Mouse (Mus musculus): ENCODE results near the gene Orc1. TPM values are rescaled to one million over a fixed set of nuclear protein-coding genes. Genes with fewer than 3 reads are reported as not detected.

The Orc1 gene
- polyA plus RNA-seq, 1 experiment from 2014 or later: 4.1 TPM

- peak overlapping the region; percentile 92 for H3K27ac ChIP-seq
- WGBS: 1% methylated on average over 10 of the region's 10 CpGs
- H3K36me3 ChIP-seq: peaks cover 3% of the 10 kb centered on the region
- no peaks in the 10 kb centered on the region for H3K9me3 ChIP-seq
- H3K9ac ChIP-seq (replicated peaks): peak overlapping the region; percentile 91
- peak overlapping the region; percentile 83 for H3K4me2 ChIP-seq (replicated peaks)
- H3K27me3 ChIP-seq: no peaks in the 10 kb centered on the region
- peaks cover 18% of the 10 kb centered on the region for H3K4me1 ChIP-seq (replicated peaks)
- H3K4me3 ChIP-seq (replicated peaks): peak overlapping the region; percentile 77
- peak; percentile 72 for ATAC-seq
Observed at GRCm38 (mm10) chr4:108619165-108619564, 39.9 kb downstream of the Orc1 start.

GRCm38 (mm10) chr4:108619587-108620341, 40.5 kb downstream of the Orc1 start, which contains the start of gene Cc2d1b:
Cc2d1b (plus strand) TSS chr4:108619940.
- Histone ChIP-seq H3K4me3 (replicated peaks) (peak within 1 kb of the TSS; percentile 77), H3K4me2 (replicated peaks) (peak within 1 kb of the TSS; percentile 83), H3K27ac (peak within 1 kb of the TSS; percentile 92), H3K4me1 (replicated peaks) (peaks cover 18% of the 10 kb centered on the region), H3K36me3 (peaks cover 9% of the 10 kb centered on the region), H3K9me3 (no peaks in the 10 kb centered on the region), H3K27me3 (no peaks in the 10 kb centered on the region), H3K9ac (replicated peaks) (peak within 1 kb of the TSS; percentile 91)
- ATAC-seq: peak; percentile 93
- under 1% methylated on average over 82 of the region's 86 CpGs for WGBS

- WGBS: 16% methylated on average over 8 of the region's 8 CpGs
- no peaks in the 10 kb centered on the region for H3K27me3 ChIP-seq
- peak; percentile 10 for ATAC-seq
- H3K4me1 ChIP-seq (replicated peaks): peaks cover 18% of the 10 kb centered on the region
- peak overlapping the region; percentile 77 for H3K4me3 ChIP-seq (replicated peaks)
- peak overlapping the region; percentile 83 for H3K4me2 ChIP-seq (replicated peaks)
- peak overlapping the region; percentile 91 for H3K9ac ChIP-seq (replicated peaks)
- no peaks in the 10 kb centered on the region for H3K9me3 ChIP-seq
- H3K36me3 ChIP-seq: peaks cover 17% of the 10 kb centered on the region
- peak overlapping the region; percentile 92 for H3K27ac ChIP-seq
Observed at GRCm38 (mm10) chr4:108620536-108620935, 41.3 kb downstream of the Orc1 start.

GRCm38 (mm10) chr4:108621504-108621903, 42.3 kb downstream of the Orc1 start:
- H3K27me3 ChIP-seq: no peaks in the 10 kb centered on the region
- no peaks in the 10 kb centered on the region for H3K9me3 ChIP-seq
- peaks cover 18% of the 10 kb centered on the region for H3K4me1 ChIP-seq (replicated peaks)
- no peak overlapping the region for H3K4me3 ChIP-seq (replicated peaks)
- H3K36me3 ChIP-seq: peaks cover 27% of the 10 kb centered on the region
- H3K27ac ChIP-seq: no peak overlapping the region
- ATAC-seq: no peak
- 98% methylated on average over 6 of the region's 6 CpGs for WGBS
- 0 out of 2 replicates have a peak overlapping the region, but pooled peaks have one; percentile 83 for H3K4me2 ChIP-seq (replicated peaks)
- no peak overlapping the region for H3K9ac ChIP-seq (replicated peaks)

- ATAC-seq: no peak
- Histone ChIP-seq H3K4me1 (replicated peaks) (no peaks in the 10 kb centered on the region), H3K9me3 (no peaks in the 10 kb centered on the region), H3K27ac (no peak overlapping the region), H3K36me3 (peaks cover 82% of the 10 kb centered on the region), H3K9ac (replicated peaks) (no peak overlapping the region), H3K4me2 (replicated peaks) (no peak overlapping the region), H3K4me3 (replicated peaks) (no peak overlapping the region), H3K27me3 (no peaks in the 10 kb centered on the region)
- 93% methylated on average over 5 of the region's 5 CpGs for WGBS
Observed at GRCm38 (mm10) chr4:108627066-108627465, 47.8 kb downstream of the Orc1 start.

GRCm38 (mm10) chr4:108629363-108629880, 50.2 kb downstream of the Orc1 start:
- Histone ChIP-seq H3K4me2 (replicated peaks) (no peak overlapping the region), H3K9ac (replicated peaks) (no peak overlapping the region), H3K4me3 (replicated peaks) (no peak overlapping the region), H3K27me3 (no peaks in the 10 kb centered on the region), H3K9me3 (no peaks in the 10 kb centered on the region), H3K36me3 (peaks cover 97% of the 10 kb centered on the region), H3K27ac (no peak overlapping the region), H3K4me1 (replicated peaks) (no peaks in the 10 kb centered on the region)
- WGBS: 89% methylated on average over 7 of the region's 7 CpGs
- no peak for ATAC-seq

GRCm38 (mm10) chr4:108630096-108630495, 50.9 kb downstream of the Orc1 start:
- Histone ChIP-seq H3K4me2 (replicated peaks) (no peak overlapping the region), H3K27me3 (no peaks in the 10 kb centered on the region), H3K27ac (no peak overlapping the region), H3K4me1 (replicated peaks) (no peaks in the 10 kb centered on the region), H3K36me3 (peaks cover 95% of the 10 kb centered on the region), H3K4me3 (replicated peaks) (no peak overlapping the region), H3K9ac (replicated peaks) (no peak overlapping the region), H3K9me3 (no peaks in the 10 kb centered on the region)
- ATAC-seq: no peak
- 95% methylated on average over 9 of the region's 9 CpGs for WGBS

- WGBS: 94% methylated on average over 4 of the region's 4 CpGs
- H3K4me1 ChIP-seq (replicated peaks): no peaks in the 10 kb centered on the region
- no peak overlapping the region for H3K4me3 ChIP-seq (replicated peaks)
- H3K27me3 ChIP-seq: no peaks in the 10 kb centered on the region
- H3K9ac ChIP-seq (replicated peaks): no peak overlapping the region
- no peaks in the 10 kb centered on the region for H3K9me3 ChIP-seq
- no peak for ATAC-seq
- no peak overlapping the region for H3K4me2 ChIP-seq (replicated peaks)
- no peak overlapping the region for H3K27ac ChIP-seq
- H3K36me3 ChIP-seq: peaks cover 90% of the 10 kb centered on the region
Observed at GRCm38 (mm10) chr4:108631616-108632015, 52.4 kb downstream of the Orc1 start.

- no peak for ATAC-seq
- H3K4me2 ChIP-seq (replicated peaks): no peak overlapping the region
- H3K27me3 ChIP-seq: no peaks in the 10 kb centered on the region
- H3K4me1 ChIP-seq (replicated peaks): no peaks in the 10 kb centered on the region
- H3K9me3 ChIP-seq: no peaks in the 10 kb centered on the region
- peak overlapping the region; percentile 39; the same call in 1 of the 2 replicates for H3K27ac ChIP-seq
- 74% methylated on average over 12 of the region's 12 CpGs for WGBS
- H3K36me3 ChIP-seq: peaks cover 81% of the 10 kb centered on the region
- no peak overlapping the region for H3K4me3 ChIP-seq (replicated peaks)
- H3K9ac ChIP-seq (replicated peaks): no peak overlapping the region
Observed at GRCm38 (mm10) chr4:108633703-108634102, 54.5 kb downstream of the Orc1 start.

- no peak for ATAC-seq
- Histone ChIP-seq H3K27me3 (no peaks in the 10 kb centered on the region), H3K4me3 (replicated peaks) (no peak overlapping the region), H3K9ac (replicated peaks) (no peak overlapping the region), H3K4me1 (replicated peaks) (no peaks in the 10 kb centered on the region), H3K4me2 (replicated peaks) (no peak overlapping the region), H3K27ac (no peak overlapping the region), H3K9me3 (no peaks in the 10 kb centered on the region), H3K36me3 (peaks cover 74% of the 10 kb centered on the region)
- WGBS: 60% methylated on average over 4 of the region's 4 CpGs
Observed at GRCm38 (mm10) chr4:108634696-108635095, 55.5 kb downstream of the Orc1 start.

GRCm38 (mm10) chr4:108635101-108635500, 55.9 kb downstream of the Orc1 start:
- no peak overlapping the region for H3K4me2 ChIP-seq (replicated peaks)
- no peaks in the 10 kb centered on the region for H3K27me3 ChIP-seq
- H3K4me3 ChIP-seq (replicated peaks): no peak overlapping the region
- no peaks in the 10 kb centered on the region for H3K4me1 ChIP-seq (replicated peaks)
- no peak overlapping the region for H3K9ac ChIP-seq (replicated peaks)
- ATAC-seq: no peak
- no peaks in the 10 kb centered on the region for H3K9me3 ChIP-seq
- peaks cover 70% of the 10 kb centered on the region for H3K36me3 ChIP-seq
- H3K27ac ChIP-seq: no peak overlapping the region

GRCm38 (mm10) chr4:108637721-108638120, 58.5 kb downstream of the Orc1 start:
- ATAC-seq: no peak
- H3K4me3 ChIP-seq (replicated peaks): no peak overlapping the region
- no peak overlapping the region for H3K4me2 ChIP-seq (replicated peaks)
- H3K27me3 ChIP-seq: no peaks in the 10 kb centered on the region
- no peak overlapping the region for H3K9ac ChIP-seq (replicated peaks)
- H3K27ac ChIP-seq: no peak overlapping the region
- H3K4me1 ChIP-seq (replicated peaks): no peaks in the 10 kb centered on the region
- peaks cover 64% of the 10 kb centered on the region for H3K36me3 ChIP-seq
- 82% methylated on average over 3 of the region's 3 CpGs for WGBS
- H3K9me3 ChIP-seq: no peaks in the 10 kb centered on the region

All from midbrain, embryonic 13.5 days (tissue).